Mouse (Mus musculus) urinary bladder, postnatal 25 days (tissue): Measurements from ENCODE around the gene Fam169b.

Source experiments
- DNase-seq: peaks from one replicate; pipeline ENCODE4 v3.0.0; 2022; ENCODE audit warnings: low spot score

Fam169b gene

DNA sequence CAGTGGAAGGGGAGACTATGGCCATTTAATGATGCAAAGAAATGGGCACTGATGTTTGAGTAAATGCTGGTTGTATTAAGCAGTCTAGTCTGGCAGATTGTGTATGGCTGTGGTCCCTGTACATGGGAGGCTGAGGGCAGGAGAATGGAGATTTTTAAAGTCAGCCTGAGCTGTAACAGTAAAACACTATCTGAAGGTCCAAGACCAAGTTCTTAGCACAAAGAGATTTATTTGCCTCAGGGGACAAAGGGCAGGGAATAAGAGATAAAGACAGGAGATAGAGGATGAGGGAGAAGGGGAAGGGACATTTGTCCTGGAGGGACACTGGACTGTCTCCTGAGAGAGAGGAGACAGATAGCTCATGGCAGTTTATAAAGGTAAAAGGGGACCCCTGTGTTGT, at the start of gene Fam169b:
TSS of gene Fam169b (plus strand) at position 325 of the 400 bp plus-strand sequence.
- no peak for DNase-seq

DNA sequence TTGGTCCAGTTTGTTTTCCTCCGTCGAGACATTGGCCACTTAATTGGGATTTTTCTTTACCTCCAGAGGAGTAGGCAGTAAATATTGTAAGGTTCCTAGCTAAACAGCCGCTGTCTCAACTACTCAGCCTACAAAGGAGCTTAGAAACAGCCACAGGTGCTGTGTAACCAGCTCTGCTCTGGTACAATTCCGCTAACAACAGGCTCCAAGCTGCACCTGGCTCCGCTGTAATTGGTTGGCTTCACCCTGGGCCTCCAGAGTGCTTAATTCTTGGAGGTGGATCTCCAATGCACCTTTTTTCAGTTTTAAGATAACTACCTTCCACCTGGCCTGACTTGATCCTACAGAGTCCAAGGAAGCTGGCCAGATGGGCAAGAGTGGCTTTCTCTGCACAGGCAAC, 49.6 kb upstream of the Fam169b start:
- DNase-seq: no peak

DNA sequence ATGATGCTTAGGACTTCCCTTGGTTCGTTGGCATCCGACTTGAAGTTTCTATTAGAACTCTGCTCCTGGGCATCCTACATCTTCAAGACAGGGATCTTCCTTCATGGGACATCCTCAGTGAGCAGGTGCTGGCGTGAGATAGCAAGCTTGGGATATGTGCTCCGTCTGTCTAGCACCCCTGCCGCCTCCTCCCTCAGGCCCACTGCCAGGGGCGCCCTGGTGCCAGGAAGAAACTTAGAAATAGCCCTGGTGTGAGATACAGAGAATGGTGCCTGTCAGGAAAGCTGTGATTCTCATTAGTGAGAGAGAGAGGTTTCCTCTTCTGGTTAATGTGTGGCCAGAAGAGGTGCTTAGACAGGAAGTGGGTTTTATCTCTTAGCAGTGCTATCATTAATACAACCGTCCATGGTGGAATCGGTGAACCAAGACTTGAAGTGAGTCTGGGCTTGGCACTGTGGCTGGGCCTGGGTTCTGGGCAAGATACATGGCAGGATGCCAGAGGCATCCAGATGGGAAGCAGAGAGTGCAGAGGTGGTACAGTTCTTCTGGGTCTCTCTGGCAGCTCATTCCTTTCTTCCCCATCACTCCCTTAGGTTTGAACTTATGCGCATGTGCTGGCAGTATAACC, 48.1 kb upstream of the Fam169b start:
- DNase-seq: no peak

DNA sequence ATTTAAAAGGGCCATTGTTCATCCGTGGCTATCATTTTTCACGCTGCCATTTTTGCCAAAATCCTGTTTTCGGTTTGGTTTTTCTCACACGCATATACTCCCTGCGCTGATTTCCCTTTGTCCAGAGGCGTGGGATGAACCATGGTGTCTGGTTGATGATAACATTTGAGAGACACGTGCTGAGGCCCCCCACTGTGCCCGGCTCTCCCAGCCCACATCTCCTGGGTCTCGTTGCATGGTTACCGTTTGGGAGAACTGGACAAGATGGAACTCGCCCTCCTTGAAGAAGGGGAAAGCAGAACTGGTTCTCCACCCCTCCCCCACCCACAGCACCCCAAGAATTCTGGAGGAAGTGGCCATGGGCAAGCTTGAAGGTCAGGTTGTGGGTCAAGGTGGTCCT, 46.6 kb upstream of the Fam169b start:
- no peak for DNase-seq

DNA sequence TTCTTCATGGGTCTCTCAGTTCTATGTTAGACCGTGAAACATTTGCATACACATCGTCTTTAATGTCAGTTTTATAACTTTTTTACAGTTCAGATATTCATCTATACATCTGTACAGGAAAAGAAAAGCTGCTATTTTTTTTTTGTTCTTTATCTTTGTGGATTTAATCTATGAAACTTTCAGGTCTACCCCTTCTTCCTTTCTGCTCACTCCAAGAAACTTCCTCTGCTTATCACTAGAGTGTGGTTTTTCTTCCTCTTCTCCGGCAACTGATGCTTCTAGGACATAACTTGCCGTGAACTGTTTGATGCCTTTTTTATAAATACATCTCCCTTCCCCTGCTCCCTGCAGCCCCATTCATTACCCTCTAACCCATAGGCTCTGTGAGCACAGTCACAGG, 46.0 kb upstream of the Fam169b start:
- no peak for DNase-seq

DNA sequence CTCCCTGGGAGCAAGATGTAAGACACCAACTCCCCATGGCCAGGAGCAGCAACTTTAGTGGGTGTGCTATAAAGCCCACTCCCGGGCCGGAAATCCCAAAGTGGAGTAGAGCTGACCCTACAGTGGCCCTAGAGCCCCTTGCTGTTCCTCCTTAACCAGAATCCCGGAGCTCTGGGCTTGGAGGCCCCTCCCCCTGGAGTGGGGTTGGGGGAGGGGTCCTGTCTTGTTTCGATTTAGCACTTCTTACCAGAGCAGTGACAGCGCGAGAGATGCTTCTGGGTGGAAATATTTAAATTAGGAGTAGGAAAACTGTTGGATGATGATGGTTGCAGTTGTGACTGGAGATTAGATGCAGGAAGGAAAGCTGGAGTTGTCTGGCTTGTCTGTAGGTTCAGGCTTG, 45.1 kb upstream of the Fam169b start:
- DNase-seq: no peak

DNA sequence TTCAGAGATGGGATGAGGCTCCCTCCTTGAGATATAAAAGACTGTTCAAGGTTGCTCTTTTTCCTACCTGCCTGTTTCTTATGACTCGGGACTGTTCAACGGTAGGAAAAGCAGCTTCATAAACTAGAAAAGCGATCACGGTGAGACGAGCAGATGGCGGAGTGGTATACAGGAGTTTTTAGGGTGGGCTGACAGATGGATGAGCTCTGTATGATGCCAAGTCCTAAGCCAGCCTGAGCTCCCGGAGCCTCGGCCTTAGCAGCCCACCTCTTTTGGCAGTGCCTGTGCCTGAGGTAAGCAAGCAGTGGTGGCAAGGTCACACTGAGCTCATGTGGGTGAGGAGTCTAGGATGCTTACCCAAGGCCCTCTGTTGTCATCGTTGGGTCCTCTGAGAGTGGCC, 42.8 kb upstream of the Fam169b start:
- no peak for DNase-seq

DNA sequence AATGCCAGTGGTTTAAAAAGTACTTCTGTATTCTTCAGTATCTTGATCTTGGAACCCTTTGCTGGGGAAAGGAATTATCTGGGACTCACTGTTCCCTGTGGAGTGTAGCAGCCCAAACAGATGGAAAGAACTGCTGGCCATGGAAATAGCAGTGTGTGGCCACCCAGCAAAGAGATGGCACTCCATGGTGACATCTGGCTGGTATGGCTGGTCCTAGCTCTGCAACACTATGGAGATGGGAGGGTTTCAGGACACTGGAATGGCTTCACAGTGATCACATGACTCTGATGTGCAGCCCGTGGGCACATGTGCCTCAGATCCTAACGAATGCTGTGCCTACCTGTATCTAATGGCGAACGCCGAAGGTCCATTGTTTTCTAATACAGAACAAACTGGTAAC, 41.1 kb upstream of the Fam169b start:
- no peak for DNase-seq

DNA sequence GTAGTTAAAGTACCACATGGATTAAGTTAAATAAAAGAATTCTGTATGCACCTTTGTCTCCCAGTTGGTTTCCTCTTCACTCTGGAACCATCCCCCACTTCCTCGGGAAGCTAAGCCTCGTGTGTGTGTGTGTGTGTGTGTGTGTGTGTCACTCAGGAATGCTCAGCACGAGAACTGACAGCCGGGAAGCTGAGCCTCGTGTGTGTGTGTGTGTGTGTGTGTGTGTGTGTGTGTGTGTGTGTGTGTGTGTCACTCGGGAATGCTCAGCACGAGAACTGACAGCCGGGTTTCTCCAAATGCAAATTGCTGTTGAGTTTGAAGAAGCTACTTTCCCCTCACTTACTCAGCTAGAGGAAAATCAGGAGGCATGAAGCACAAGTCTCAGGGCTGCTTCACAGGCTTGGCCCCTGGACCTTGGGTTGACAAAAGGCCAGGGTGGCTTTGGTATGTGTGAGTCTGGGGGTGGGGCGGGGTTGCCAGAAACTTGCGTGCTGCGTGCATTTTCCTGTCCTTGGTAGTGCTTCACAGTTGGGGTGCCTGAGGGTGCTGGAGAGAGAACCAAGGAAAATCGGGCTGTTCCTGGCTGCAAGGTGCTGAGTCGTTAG, 39.9 kb upstream of the Fam169b start:
- no peak for DNase-seq

DNA sequence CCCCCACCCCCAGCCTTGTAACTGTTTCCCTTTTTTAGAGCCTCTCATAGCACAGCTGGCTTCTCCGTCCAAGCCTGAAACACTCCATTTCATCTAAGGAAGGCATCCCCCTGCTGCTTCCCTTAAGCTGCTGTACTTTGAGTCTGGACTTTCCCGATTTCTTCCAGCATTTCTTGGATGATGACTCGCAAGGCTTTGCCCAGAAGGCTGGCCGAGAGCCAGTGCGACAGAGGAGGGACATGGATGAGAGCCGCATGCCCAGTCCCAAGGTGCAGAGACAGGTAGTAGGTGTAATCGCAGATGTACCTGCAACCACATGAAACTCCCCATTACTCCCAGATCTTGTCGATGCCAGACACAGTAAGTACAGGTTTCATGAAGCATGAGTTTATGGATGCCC, 36.8 kb upstream of the Fam169b start:
- no peak for DNase-seq

DNA sequence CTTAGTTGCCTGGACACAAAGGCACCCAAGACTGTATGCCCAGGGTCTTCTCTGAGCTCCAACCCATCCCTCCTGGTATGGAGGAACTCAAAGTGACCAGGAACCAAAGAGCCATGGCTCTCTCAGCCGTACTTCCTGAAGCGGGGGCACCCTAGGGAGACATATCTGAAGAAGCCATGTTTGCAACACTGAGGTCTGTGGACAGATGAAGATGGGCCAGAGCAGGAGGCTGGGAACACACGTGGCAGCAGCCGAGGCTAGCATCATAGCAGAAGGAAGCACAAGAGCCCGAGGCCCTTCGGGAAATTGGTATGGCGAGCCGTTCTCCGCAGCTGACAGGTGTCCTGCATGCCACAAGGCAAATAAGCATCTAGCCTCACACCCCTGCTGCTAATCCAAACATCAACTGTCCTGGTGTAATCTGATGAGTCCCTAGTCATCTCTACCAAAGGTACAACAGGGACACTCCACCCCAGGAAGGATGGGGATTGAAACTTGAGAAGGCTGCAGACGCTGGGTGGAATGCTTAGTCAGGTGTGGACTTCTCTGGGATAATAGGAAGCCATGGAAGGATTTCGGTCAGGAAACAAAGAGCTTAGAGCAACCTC, 34.3 kb upstream of the Fam169b start:
- no peak for DNase-seq

DNA sequence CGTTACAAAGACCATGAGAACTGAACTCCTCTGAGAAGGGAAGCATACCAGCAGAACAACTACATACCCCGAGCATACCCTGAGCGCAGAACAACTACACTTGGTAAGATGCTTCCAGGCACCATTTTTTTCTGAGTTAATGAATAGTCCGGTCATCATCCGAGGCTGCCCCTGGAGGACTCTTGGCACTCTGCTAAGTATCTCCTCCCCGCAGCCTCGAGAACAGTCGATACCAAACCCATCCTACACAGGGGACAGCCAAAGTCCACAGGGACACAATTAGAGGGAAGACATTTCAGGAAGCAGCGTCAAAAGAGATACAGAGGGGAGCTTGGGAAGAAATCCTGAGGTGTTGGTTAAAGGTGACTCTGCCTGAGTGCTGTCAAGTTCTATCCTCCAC, 32.4 kb upstream of the Fam169b start:
- no peak for DNase-seq

DNA sequence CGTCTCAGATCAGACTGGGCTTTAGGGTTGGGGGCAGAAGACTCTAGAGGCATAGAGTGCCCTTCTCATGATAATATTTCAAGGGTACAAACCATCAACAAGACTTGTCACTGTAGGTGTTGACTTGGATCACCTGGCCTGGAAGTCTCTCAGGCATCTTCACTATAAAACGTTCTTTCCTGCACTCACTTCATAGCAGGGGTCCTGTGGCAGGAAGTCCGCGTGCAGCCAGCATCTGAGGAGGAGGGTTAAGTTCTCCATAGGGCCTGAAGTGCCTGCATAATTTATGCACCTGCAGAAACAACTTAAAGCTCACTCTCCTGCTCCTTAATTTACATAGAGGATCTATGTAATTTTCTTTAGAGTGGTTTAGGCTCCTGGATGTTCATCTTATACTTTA, 28.0 kb upstream of the Fam169b start:
- DNase-seq: no peak

DNA sequence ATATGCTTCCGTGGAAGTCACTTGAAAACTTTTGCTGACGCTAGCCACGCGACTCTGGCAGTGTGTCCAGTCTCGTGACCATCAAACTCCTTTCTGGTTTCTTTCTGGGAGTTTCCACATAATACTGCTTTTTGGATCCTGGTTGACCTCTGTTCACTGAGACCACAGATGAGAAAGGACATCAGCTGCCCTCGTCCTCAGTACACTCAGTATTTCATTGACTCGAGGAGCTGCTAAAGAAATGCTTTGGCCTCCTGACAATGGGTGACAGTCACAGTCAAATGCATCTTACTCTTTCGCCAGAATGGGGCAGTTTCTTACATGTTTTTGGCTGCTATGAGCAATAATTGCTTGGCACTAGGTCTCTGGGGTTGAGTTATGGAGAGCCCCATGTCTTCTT, 27.4 kb upstream of the Fam169b start:
- DNase-seq: no peak

DNA sequence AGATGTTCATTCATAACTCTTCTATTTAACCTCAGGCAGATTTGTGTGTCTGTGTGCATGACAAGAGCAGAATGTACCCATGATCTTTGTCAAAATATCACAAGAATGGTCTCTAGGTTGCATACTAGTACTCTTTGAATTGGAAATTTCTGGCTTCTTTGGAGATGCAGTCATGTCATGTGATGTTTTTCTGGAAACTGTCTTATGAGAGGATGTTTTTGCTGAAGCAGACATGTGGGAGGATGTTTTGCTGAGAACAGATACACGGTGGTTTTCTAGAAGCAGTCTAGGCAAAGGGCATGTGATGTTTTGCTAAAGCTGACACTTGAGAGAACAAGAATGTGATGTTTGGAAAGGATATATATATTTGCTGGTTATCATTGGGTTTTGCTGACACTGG, 23.2 kb upstream of the Fam169b start:
- no peak for DNase-seq

DNA sequence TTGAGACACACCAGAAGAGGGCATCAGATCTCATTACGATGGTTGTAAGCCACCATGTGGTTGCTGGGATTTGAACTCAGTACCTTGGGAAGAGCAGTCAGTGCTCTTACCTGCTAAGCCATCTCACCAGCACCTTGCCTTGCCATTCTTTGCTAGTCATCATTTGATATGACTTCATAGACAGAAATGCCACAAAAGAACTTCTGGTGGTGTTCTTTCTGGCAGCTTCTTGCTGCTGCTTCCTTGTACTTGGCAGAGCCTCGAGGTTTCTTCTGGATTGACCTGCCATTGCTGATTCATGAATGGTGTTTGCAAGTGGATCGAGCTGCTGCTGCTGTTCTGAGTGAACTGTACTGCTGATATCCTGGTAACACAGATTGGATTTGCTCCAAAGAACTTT, 22.7 kb upstream of the Fam169b start:
- no peak for DNase-seq

DNA sequence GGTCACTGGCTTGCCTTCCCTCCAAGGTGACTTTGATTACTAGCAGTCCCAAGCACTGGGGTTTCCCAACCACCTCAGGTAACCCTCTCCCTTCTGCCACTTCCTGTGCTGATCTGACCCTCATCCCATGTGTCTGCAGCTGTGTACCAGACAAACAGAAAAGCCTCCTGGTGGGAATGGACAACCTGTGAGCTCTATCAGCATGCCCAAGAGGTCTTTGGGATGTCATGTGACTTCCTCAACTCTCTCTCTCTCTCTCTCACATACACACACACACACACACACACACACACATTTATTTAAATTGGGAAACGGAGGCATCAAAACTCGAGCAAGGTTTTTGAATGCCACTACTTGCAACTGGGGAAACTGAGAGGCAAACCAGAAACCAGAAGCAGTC, 15.9 kb upstream of the Fam169b start:
- no peak for DNase-seq

DNA sequence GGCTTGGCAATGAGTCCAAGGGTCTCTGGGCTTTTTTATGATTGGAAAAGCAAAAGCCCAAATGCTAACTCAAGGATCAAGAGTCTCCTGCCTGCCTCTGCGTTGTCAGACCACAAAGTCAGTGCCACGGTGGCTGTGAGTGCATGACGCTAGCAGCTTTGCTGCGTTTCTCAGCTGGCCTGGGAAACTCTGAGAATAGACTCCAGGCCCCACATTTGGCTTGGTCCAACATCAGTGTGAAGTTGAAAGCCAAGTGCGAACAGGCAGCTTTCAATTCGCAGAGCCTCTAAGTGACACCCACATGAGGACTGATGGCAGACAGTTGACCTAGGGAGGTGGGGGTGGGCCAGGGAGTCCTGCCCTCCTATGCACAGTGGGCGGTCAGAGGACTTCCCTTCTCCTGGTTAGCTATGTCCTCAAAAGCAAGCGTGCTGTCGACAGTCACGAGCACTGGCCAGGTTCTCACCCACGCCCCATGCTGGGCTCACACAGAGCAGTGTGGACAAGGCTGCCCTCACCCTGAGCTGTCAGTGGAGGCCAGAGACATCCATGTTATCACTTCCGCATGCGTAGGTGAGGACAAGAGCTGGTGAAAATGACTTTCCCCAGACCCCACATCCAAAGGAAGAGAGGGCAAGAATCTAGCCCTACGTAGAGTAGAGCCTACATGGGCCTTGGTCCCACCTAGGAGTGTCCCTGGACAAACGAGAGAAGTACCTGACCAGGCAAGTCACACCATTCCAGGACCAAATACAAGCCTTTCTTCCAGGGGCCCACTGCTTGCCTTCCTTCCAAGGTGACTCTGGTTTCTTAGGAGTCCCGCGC, 15.1 kb upstream of the Fam169b start:
- DNase-seq: no peak

DNA sequence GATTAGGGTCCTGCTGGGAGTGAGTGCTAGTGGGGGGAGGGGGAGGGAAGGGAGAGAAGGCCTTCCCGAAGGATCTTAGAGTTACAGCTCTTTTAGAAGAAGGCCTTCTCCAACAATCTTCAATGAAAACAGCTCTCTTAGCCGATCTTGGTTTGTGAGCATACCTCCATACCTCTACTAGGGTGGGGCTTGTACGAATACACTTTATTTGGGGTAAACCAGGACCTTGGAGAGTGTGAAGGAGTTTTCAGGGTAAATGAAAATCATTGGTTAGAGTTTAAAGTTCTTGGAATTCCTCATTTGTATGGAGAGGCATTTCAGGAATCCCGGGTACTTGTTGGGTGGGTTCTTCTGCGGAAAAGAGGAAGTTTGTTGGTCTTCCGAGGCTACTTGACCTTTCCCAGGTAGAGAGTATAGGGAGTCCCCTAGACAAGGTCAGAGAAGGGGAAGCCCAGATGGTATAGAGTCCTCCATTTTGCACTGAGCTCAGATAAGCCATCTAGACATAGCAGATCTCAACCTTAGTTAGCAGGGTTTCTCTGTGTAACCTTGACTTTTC, 14.0 kb upstream of the Fam169b start:
- no peak for DNase-seq

DNA sequence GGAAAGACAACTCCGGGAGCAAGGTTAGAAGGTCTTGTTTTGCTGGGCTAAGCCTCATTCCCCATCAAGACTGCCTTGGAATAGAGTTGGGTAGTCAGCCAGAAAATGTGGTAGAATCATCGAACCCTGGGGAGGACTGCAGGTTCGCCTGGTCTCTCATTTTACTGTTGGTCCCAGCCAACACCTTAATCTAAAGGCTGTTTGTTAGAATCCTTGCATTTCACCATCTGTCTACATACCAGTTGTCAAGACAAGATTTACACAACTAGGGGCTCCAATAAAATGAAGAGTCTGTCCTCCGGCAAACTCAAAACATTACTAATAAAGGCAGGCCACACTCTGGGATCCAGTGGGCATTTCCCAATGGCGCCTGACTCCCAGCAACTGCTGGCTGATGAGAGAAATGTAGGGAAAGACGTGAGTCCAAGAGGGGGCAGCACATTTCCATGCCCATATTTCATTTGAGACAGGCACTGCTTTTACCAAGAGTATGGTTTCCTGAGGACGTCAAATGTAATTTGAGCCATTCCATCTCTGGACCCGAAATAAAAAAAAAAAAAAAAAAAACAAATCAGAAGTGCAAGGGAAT, 10.9 kb upstream of the Fam169b start:
- DNase-seq: no peak

DNA sequence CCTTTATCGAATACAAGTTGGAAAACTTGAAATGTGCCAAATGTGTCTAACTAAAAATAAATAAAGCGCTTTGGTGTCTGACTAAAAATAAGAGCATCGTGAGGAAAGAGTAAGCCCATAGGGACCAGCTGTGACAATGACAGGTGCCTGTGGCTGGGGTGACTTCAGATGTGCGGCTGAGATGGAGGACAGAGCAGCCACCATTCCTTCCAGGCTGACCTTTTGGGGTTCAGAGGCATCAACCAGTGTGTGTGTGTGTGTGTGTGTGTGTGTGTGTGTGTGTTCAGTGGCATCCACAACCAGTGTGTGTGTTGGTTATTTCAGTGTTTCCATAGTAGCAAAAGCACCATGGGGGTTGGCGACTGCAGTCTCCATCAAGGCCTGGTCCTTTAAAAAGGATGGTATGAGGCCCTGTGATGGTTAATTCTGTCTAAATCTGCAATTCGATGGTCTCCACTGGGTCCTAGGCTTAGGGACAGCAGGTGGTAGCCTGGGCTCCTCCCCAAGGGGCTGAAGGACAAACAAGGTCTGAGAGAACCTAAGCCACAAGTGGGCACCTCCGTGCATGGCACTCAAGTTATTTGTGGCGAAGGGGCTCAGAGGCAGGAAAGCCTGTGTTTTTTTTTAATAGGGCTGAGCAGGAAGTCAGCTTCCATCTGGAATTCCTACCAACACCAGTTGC, 10.2 kb upstream of the Fam169b start:
- no peak for DNase-seq

DNA sequence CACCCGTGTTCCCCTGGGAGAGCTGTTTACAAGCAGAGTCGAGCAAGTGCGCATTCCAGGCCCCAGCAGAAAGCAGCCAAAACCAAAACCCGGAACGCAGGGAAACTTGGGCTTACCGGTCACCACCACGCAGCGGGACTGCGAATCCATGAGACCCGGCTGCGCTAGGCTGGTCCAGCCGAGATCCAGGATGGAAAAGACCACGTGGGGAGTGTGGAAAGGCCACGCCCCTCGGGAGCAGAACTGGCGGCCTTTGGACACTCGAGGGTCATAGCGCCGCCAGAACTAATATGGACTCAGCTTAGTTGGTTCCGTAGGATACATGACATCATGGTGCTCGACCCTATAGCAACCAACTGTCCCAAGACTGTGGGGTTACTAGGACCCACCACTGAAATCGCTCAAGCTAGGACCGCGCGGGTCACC, 9.6 kb upstream of the Fam169b start, which contains the start of gene Pgpep1l:
TSS of gene Pgpep1l (minus strand) at position 206 of the 426 bp plus-strand sequence.
- DNase-seq: peak; percentile 11
